Mouse (Mus musculus) kidney, postnatal 25 days (tissue): Measurements from ENCODE around the gene Vcp.
A peak's percentile ranks its signal among the peaks of the same experiment; 100 is the strongest.

Experiments
- DNase-seq, 2 experiments: peaks; one replicate each; pipeline ENCODE4 v3.0.0; 2021; ENCODE audit warnings: mixed read lengths in 2 of 2

The Vcp gene

DNA sequence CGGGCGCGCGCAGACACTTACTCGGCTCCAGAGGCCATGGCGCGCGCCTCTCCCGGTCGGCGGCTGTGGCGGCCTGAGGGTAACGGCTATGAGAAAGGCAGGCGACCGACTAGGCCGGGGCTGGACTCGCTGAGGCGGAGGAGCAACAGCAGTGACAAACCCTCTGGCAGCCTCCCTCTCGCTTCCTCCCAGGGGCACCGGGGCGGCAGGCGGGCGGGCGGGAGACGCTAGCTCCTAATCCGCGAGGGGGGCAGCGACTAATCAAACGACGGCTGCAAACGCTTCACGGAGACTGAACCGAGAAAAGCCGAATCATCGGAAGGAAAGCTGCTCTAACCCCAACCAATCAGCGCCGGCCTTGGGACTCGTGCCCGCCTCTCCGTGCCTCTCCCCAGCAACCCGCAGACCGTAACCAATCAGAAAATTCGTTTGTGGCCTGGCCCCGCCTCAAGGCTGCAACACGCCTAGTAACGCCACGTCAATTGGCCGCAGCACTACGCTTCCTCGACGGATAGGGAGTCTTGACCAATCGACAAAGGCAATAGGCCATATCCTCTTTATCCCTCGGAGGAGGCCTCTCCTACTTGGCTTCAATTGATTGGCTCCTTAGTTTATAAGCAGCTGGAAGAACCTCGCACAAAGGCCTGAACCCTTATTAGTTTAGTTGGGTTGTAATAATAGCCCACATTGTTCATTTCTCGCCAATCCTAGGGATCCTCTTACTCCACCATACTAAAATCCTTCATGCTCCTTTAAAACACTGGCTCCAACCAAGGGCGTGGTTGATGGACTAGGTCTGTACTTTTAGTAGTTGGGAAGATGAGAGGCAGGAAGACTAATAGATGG is at the start of gene Vcp:
Gene Vcp, minus strand, starts transcription at position 367 of the 846 bp plus-strand sequence.
- peak; percentile 99 to 100 for DNase-seq

DNA sequence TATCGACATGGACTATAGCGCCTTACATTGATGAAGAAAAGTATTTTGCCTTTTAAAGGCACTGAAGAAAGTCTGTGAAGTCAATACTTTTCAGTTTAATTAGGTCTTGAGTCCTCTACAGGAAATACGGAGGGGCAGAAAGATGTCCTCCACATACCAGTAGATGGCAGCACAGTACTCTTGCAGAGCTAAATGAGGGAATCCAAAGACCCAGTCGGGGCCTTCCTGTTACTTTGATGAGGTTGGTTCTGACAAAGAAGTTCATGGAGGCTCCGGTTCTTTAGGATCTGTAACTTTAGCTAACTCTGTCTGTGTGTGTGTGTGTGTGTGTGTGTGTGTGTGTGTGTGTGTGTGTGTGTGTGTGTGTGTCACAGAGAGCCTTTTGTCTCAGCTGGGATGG is 46.9 kb upstream of the Vcp start:
- peak; percentile 86 for DNase-seq

DNA sequence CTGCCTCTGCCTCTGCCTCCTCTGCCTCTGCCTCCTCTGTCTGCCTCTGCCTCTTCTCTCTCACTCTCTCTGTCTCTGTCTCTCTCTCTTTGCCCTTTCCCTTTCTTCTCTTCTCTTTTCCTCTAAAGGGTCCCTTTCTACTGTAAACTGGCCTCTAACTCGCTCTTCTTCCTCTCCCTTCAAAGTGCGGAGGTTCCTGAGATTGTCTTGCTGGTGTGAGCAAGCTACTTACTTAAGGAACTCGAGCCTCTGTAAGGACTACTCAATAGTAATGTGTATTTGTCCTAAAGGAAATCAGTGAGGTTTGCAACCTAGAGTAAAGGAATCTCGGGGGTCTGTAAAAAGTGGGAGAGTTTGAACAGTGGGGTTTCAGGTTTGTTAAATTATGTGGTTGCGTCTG is 46.3 kb upstream of the Vcp start:
- no peak for DNase-seq

DNA sequence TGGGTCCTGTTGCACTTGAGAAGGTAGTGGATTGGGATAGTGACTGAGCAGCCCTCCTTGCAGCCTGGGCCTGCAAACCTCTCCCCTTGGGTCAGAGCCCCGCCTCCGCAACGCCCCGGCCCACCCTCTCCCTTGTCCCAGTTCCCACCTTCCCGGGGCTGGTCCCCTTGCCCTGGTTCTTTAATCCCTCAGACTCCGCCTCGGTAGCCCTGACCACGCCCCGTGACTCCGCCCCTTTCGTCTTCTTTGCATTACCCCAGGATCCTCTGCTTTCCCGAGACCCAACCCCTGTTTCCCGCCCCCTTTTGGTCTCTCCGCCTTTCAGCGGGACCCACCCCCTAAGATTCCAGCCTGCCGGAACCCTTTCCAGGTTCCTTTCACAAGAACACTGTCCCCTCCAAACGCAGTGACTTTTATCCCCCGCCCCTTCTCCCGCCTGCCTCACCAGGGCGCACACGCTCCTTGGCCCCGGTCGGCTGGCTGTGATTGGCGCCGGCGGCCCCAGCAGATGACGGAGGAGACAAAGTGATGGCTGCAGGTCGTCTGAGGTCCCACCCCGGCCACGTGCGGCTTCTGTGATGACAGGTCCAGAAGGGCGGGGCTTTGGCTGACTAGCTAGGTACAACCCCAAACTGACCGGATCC is 45.5 kb upstream of the Vcp start, which contains the start of gene Fam214b:
Gene Fam214b, minus strand, starts transcription at position 562 of the 644 bp plus-strand sequence.
- peak; percentile 99 to 100 for DNase-seq

DNA sequence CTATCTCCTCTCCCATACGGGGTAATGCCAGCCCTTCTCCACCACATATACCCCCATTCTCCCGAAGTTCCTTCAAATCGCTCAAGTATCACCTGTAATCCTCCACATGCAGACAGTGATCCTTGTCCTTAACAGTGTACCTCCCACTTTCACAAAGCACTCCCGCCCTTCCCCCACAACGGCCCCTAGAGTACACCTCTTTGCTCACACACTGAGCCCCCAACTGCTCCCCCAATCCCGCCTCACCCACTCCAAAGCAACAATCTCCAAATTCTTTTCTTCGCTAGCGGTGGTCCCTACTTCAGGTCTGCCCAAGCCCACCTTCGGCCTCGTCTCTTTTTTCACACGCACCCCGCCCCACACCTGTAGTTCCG is 45.0 kb upstream of the Vcp start:
- peak in 1 of 2 experiments; percentile 49 for DNase-seq

DNA sequence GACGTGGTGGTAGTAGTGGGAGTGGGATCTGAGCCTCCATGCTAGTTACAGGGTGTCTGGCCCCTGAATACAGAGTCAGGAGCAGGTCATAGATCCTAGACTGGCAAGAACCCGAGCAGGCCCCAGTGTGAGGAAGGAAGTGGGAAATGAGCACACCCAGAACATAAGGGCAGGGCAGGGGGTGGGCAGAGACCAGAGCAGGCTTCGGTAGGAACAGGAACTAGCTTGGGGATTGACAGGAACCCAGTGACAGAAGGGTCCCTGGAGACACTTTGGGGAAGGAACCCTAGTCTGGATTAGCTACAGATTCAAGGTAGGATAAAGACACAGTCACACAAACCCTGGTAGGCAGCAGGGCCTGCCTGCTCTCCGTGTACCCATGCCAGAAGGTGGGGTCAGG is 44.4 kb upstream of the Vcp start:
- peak; percentile 46 to 83 for DNase-seq

DNA sequence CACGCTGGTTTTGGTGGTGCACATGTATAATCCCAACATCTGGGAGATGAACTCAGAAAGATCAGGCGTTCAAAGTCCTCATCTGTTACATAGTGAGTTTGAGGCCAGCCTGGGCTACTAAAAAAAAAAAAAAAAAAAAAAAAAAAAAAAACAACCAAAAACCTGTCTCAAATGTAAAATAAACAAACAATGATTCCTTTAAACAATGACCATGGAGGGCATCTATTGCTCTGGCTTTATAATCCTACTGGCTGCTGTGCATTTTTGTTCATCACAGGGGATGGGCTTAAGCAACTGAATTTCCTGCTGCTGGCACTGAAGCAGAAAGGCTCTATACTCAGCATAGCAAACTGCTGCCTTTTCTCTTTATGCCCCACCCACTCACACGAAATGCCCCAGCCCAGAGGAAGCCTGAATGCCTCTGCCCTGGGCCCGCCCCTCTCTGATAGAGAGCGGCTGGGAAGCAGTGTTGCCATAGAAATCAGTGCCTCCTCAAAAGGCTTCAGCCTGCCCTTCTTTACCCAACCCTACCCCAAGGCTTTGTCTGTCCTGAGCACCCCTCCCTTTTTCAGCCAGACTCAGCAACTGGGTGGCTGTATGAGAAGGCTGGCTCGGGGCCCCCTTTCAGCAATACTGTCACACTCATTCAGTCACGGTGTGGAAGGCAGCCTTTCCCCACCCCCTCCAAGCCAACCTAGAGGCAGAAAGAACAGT is 43.5 kb upstream of the Vcp start:
- DNase-seq = peak; percentile 72 to 86

DNA sequence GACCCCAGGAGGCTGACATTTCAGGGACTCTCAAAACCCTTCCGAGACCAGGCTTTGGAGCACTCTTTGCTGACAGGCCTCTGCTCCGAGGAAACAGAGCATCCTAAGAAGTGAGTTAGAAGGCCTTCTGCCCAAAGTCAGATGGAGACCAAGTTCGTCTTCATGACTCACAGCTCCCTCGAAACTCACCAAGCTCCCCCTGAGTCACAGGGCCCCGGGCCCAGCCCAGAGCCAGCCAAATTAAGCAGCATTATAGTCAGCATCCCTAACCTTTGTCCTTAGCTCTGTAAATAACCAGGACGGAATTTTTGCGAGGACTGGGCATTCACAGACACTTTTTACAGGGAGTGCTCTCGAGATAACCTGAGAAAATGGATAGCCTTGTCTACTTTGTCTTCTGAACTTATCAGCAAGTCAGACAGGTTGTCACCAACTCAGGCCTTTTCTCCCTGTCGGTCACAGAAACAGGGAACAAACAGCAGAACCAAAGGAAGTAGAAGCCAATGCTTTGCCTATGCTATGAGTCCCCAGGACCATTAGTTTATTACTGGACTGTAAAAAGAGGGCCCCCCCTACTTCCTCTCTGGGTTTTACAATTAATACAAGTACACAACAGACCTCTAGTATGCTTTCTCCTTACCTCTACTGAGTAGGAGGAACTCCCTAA is 40.7 kb upstream of the Vcp start:
- DNase-seq = no peak

DNA sequence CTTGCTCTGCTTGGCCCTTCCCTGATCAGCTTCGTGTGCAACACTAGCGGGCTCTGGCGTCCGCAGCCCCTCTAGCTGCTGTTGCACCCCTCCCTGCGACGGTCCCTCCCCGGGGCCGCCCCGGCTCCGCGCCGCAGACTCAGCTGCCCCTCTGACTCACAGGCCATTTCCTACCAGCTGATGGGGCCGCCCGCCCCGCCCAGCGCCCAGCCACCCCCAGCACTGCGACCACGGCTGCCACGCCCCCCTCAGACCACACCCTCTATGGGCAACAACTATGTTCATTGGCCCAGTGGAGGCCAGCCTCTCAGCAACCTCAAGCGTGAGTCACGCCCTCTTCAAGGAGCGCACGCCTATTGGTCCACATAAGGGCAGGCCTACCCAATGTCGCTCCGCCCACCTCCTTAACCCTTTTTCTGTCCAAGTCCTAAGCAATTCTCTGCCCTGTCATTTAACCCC is 39.8 kb upstream of the Vcp start:
- DNase-seq = peak; percentile 98 to 100

DNA sequence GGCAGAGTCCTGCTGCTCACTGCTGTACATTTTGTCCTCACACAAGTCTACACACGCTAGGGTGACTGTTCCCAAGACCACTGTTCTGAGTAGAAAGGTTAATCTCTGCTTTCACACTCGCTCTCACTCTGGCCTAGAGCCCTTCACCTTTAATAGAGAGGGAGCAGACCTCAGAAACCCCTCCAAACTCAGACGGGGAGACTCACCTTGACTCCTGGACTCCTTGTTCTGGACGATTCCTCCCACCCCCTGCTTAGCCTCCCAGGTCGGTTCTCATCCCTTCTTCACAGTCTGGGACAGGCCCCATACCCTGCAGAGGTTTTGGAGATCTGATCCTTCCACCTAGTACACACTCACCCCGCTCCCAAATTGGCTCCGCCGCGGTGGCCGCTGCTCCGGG is 39.3 kb upstream of the Vcp start:
- DNase-seq = no peak

DNA sequence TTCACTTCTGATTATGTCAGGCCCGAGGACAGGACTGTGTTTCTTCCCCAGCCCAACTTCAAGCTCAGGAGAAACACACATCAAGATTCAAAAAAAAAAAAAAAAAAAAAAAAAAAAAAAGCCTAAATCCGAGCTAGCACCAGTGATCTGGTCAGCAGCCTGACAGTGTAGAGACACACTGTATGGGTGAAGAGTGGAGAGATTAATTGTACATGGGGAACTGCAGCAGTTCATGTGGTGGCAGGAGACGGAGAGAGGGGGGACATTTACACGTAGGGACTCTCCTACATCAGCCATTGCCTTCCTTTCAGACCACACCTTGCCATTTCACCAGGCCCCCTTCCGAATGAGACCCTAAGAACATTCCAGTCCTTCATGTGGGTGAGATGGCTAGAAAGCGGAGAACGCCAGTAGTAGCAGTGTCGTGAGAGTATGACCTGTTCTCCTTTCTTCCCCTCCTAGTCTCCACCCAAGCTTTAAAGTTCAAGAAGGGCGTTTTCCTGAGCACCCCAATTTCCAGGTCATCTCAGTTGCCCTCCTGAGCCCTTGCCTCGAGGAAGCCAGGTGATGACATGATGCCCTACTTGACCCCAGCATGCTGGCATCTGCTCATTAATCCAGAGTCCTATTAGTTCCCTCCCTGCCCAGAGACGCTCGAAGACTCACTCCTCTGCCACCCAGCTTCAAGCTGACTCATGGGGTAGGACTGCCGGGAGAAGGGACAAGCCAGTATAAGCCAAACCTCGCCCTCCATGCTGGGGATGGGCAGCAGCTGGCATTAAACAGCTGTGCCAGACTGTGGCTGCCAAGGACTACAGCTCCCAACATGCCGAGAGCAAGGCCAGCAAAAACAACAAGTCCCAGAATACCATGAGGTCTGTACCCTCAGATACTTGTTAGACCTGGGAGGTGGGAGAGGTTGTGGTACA is 38.5 kb upstream of the Vcp start:
- DNase-seq = peak; percentile 29 to 69

DNA sequence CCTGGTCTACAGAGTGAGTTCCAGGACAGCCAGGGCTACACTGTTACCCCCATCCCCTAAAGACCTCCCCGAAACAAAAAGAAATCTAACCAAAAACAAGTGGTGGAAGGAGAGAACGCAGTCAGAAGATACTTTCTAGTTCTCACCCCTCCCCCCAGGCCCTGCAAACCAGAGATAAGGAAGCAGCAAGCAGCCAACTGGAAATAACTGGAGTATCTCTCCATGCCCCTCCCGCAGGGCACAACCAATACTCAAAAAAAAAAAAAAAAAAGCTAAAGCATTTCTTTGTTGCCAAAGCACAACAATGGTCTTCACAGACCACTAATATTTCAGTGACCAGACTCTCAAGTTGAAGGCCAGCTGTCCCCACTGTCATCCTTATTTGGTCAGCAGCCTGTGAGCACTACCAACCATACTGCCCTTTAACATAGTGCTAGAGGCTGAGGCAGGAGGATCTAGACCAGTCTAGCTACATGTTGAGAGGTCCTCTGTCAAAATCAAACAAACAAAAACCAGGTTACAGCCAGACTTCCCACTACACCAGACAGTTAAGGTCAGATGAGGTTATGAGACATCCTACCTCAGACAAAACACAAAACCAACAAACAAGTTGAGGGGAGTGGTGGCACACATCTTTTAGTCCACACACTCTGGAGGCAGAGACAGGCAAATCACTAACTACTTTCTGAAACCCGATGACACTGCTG is 37.7 kb upstream of the Vcp start:
- no peak for DNase-seq

DNA sequence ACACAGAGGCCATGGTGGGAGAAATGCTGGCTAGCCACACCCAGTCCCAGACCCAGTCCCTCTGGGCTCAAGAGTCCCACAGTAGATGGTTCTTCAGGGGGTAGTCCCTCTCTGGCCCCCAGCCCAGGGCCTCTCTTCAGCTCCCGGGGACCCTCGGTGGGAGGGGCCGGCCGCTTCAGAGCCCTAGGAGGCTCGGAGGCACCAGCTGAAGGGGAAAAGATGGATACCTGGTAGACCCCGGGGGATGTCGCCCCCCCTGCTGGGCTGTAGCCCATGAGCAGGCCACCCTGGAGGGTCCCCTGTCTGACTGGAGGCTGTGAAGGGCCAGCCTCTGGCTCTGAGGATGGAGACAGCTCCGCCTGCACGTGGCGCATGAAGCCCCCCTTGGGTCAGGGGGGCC is 36.0 kb upstream of the Vcp start:
- DNase-seq = no peak

DNA sequence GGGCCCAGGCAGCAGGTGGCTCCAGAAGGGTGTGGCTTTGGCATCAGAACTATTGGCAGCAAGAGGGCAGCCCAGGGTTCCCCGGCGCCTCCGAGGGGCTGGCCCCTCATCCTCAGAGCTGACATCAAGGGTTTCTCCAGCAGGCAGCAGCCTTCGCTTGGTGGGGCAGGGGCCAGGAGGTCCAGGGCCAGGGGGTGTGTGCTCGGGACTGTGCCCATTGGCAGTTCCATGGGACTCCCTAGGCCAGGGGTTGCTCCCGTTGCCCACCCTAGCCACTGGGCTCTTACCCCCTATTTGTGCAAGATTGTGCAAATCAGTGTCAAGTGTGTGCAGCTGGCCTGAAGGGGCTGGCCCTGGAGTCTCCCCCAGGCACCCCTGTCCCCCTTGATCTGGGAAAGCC is 35.5 kb upstream of the Vcp start:
- no peak for DNase-seq

DNA sequence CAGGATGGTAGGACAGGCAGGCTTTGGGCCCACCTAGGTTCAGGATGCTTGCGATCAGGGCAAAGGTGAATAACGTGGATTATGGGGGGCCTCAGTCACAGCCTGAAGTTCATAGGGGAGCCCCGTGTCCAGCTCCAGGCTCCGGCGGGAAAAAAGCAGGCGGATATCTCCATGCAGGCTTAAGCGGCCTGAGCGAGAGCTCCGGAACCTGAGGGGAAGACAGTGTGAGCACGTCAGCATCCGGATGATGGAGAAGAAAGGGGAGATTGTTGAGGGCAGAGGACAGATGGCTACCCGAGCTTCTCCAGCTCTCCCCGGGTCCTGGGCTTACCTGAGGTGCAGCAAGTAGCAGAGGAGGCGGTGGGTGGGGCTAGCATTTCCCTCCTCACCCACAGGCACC is 33.2 kb upstream of the Vcp start:
- DNase-seq = no peak

DNA sequence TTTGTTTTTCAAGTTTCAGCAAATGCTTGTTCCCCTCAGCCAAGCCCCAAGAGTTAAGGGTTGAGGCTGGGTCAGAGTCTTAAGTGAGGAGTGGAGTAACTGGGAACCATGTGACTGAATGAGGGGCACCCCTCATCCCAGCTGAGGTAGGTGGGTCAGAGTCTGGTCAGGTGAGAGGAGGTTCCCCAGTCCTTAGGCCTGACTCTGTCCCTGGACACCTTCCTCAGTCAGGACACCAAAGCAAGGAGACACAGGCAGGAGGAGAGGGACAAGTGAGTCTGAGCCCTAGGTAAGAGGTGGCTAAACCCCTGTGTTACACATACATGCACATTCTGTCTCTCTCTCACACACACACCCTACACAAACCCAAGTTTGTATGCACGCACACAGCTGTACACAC is 32.2 kb upstream of the Vcp start:
- no peak for DNase-seq

DNA sequence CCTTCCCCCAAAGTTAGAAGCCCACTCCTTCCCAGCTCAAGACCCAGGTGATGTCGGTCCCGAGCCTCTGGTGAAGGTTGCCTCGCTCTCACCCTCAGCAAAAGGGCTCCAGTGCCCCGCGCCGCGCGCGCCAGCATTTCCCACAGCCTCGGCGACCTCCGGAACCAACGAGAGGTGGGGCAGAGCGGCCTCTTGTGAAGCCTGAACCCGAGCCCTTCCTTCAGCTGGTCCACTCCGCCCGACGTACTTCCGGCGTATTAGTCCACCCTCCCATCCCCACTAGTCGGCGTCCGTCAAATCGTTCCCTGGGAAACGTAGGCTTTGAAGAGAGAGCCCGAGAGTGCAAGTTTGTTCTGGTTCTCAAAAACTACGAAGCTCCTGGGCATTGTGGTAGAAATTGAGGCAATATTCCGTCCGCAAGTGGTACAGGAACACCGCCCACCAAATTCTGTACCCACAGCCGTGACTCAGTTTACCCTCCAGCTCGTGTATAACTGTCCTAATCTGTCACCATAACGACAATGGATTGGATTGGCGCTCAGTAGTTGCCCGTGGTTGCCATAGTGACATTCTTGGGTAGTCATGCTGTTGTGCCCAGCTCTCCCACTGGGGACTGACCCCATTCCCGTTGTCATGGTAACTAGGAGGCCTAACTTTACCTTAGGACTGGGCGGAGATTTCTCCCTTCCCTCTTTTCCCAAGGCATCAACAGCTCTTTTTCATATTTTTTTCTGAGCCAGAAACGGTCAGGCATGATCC is 31.1 kb upstream of the Vcp start, which contains the start of gene Stoml2:
Gene Stoml2, minus strand, starts transcription at position 474 of the 759 bp plus-strand sequence.
- DNase-seq = peak; percentile 96 to 97

DNA sequence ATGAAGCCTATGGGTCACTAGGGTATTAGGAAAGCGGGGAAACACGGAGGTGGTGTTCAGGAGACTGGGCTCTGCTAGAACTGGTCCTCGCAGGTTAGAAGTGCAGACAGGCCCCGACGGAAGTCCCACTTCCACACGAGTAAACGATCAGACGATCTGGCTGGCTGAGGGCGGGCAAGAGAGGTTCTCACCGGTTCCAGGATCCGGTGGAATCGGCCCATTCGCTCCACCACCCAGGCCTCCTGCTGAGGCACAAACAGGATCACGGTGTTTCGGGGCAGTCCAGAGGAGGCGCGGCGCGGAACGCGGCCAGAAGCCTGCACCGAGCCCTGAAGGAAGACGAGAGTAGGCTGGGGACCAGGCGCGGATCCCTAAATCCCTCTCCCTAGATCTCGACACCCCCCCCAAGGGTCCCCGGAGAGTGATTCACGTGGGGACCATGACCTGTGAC is 30.5 kb upstream of the Vcp start:
- peak; percentile 52 to 82 for DNase-seq

DNA sequence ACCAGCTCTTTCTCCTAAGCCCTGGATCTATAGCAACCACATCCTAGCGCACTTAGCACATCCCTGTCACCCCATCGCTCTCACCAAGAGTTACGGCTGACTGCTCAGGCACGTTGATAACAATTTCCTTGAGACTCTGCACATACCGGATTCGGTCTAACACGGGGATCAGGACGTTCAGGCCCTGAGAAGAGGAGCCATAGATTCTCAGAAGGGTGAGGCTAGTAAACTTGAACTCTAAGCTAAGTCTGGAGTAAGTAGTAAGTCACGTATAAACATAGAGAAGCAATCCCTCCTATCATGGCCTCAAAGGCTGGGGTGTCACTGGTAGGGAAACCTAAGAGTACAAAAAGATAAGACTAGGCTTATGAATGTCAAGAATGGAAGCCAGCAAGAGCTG is 30.0 kb upstream of the Vcp start:
- DNase-seq = no peak

DNA sequence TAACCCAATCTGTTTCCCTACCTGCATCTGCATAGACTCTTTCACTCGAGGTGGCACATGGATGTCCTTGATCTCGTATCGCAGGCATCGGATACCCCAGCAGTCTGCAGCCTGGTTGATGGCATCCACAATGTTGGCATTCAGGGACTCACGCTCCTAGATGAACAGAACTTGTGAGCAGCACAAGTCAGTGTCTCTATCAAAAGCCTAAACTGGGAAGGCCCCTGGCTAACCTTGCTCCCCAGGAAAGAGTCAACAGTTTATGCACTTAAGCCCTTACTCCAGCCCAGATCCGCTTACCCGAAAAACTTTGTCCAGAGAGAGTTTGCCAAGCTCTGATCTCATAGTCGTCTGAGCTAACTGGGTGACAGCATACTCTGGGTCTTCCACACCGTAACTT is 29.4 kb upstream of the Vcp start:
- DNase-seq = no peak
